Mouse (Mus musculus): ENCODE results near the gene Zscan2. TPM values are rescaled to one million over a fixed set of nuclear protein-coding genes. Genes with fewer than 3 reads are reported as not detected.

Gene Zscan2
- polyA plus RNA-seq, 1 experiment from 2014 or later: 2.7 TPM

DNA sequence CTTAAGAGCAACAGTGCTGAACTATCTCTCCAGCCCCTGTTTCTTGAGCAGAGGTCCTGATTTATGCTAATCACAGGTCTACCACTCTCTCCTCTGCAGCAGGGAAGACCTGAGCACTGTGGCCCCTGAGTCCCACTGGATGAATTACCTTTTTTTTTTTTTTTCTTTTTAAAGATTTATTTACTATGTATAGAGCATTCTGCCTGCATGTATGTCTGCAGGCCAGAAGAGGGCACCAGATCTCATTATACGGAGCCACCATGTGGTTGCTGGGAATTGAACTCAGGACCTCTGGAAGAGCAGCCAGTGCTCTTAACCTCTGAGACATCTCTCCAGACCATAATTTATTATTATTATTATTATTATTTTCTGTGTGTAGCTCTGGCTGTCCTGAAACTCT lies 24.9 kb downstream of the Zscan2 start:
- H3K4me2 ChIP-seq (ENCODE audit: low read length): no peak overlapping the region
- no peak overlapping the region for H3K4me3 ChIP-seq (replicated peaks; ENCODE audit: low read depth, low read length)
- peaks cover 2% of the 10 kb centered on the region; the same call in 1 of the 2 replicates for H3K36me3 ChIP-seq (ENCODE audit: insufficient read depth, low read length)
- H3K27me3 ChIP-seq (ENCODE audit: insufficient read depth, low read length): no peaks in the 10 kb centered on the region
- H3K4me1 ChIP-seq (replicated peaks; ENCODE audit: insufficient read depth, low read length): peaks cover 11% of the 10 kb centered on the region
- peak; percentile 72 for TF ChIP-seq CTCF (IDR thresholded peaks at IDR 0.05; ENCODE audit: low read depth)
- WGBS: 32% methylated on average over 1 of the region's 1 CpGs
- no peaks in the 10 kb centered on the region for H3K9me3 ChIP-seq (replicated peaks; ENCODE audit: low read length)
- ATAC-seq (replicated peaks; ENCODE audit: low FRiP score, low read depth): no peak
- no peak overlapping the region for H3K9ac ChIP-seq (ENCODE audit: low read depth, low read length)
- no peak overlapping the region for H3K27ac ChIP-seq
- no peak for DNase-seq (ENCODE audit: low spot score)

DNA sequence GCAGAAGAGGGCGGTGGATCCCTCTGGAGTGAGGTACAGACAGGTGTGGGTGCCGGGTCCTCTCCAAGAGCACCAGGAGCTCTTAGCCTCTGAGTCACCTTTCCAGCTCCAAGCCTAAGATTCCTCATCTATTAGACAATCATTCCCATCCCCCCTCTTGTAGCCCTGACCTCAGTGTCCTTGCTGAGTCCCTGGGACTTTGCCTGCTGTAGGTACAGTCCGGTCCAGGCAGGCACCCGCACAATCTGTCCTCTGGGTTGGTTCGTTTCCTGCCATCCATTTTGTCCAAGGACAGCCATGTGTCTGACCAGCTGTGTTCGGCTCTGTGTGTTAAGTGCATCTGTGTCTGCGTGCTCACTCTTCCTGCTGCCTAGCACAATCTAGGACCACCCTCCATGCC lies 27.9 kb downstream of the Zscan2 start:
- Histone ChIP-seq H3K36me3 (ENCODE audit: insufficient read depth, low read length) (peaks cover 28% of the 10 kb centered on the region), H3K27ac (peak overlapping the region; percentile 70), H3K9me3 (replicated peaks; ENCODE audit: low read length) (no peaks in the 10 kb centered on the region), H3K9ac (ENCODE audit: low read depth, low read length) (no peak overlapping the region), H3K4me2 (ENCODE audit: low read length) (no peak overlapping the region), H3K27me3 (ENCODE audit: insufficient read depth, low read length) (no peaks in the 10 kb centered on the region), H3K4me3 (replicated peaks; ENCODE audit: low read depth, low read length) (no peak overlapping the region), H3K4me1 (replicated peaks; ENCODE audit: insufficient read depth, low read length) (peaks cover 11% of the 10 kb centered on the region)
- TF ChIP-seq CTCF (IDR thresholded peaks at IDR 0.05; ENCODE audit: low read depth): no peak; the same call in 1 of the 2 replicates
- 76% methylated on average over 7 of the region's 7 CpGs for WGBS
- ATAC-seq (replicated peaks; ENCODE audit: low FRiP score, low read depth): no peak
- DNase-seq (ENCODE audit: low spot score): no peak

GRCm38 (mm10) chr7:80889021-80889511 lies 28.3 kb downstream of the Zscan2 start:
- no peaks in the 10 kb centered on the region for H3K27me3 ChIP-seq (ENCODE audit: insufficient read depth, low read length)
- H3K4me3 ChIP-seq (replicated peaks; ENCODE audit: low read depth, low read length): no peak overlapping the region
- ATAC-seq (replicated peaks; ENCODE audit: low FRiP score, low read depth) (peak; percentile 62), DNase-seq (ENCODE audit: low spot score) (peak; percentile 92)
- H3K27ac ChIP-seq: peak overlapping the region; percentile 77
- H3K4me2 ChIP-seq (ENCODE audit: low read length): no peak overlapping the region
- H3K9me3 ChIP-seq (replicated peaks; ENCODE audit: low read length): no peaks in the 10 kb centered on the region
- 0 out of 2 replicates have a peak overlapping the region, but pooled peaks have one; percentile 15 for H3K9ac ChIP-seq (ENCODE audit: low read depth, low read length)
- WGBS: 44% methylated on average over 9 of the region's 9 CpGs
- peaks cover 11% of the 10 kb centered on the region for H3K4me1 ChIP-seq (replicated peaks; ENCODE audit: insufficient read depth, low read length)
- peaks cover 32% of the 10 kb centered on the region for H3K36me3 ChIP-seq (ENCODE audit: insufficient read depth, low read length)
- no peak for TF ChIP-seq CTCF (IDR thresholded peaks at IDR 0.05; ENCODE audit: low read depth)

DNA sequence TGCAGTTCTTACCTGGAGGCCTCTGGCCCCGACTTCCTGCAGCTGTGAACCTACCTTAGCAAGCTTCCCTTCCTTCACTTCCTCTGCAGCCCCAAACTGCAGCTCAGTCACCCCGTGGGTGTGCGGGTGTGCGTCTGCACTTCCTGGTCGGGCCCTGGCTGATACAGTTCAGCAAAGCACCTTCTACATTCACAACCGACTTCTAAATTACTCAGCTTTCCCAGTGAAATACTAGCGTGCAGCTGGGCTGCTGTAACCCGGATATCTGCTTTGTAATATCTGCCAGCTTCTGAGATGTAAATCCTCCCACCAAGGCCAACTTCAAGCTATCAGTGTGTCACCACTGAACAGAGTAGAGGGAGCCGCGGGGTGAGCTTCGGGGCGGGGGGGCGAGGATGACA lies 29.1 kb downstream of the Zscan2 start:
- Histone ChIP-seq H3K36me3 (ENCODE audit: insufficient read depth, low read length) (peaks cover 38% of the 10 kb centered on the region), H3K27me3 (ENCODE audit: insufficient read depth, low read length) (no peaks in the 10 kb centered on the region), H3K27ac (peak overlapping the region; percentile 77), H3K4me3 (replicated peaks; ENCODE audit: low read depth, low read length) (no peak overlapping the region), H3K9ac (ENCODE audit: low read depth, low read length) (0 out of 2 replicates have a peak overlapping the region, but pooled peaks have one; percentile 23), H3K9me3 (replicated peaks; ENCODE audit: low read length) (no peaks in the 10 kb centered on the region), H3K4me1 (replicated peaks; ENCODE audit: insufficient read depth, low read length) (peaks cover 11% of the 10 kb centered on the region), H3K4me2 (ENCODE audit: low read length) (no peak overlapping the region)
- DNase-seq (ENCODE audit: low spot score): peak; percentile 23
- WGBS: 61% methylated on average over 13 of the region's 13 CpGs
- ATAC-seq (replicated peaks; ENCODE audit: low FRiP score, low read depth): no peak
- TF ChIP-seq CTCF (IDR thresholded peaks at IDR 0.05; ENCODE audit: low read depth): no peak

GRCm38 (mm10) chr7:80893086-80893752 lies 32.5 kb downstream of the Zscan2 start:
- ATAC-seq (replicated peaks; ENCODE audit: low FRiP score, low read depth): no peak
- WGBS: 91% methylated on average over 15 of the region's 15 CpGs
- peak overlapping the region; percentile 31 for H3K27ac ChIP-seq

DNA sequence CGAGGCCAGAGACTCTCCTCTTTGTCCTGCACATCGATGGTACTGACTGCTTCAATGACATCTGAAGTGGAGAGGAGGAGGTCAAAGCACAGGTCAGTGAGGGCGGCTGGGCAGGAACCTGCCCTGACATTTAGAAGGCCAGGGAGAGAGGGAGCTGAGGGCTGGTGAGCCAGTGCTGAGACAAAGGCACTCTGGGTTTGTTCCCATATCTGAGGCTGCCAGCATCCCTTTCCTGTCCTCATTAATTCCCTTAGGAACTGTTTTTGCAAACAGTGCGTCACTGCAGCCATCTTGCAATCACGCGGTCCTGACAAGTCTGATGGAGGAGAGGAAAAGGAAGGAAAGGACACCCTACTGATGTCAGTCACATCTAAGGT lies 33.0 kb downstream of the Zscan2 start:
- Histone ChIP-seq H3K4me3 (replicated peaks; ENCODE audit: low read depth, low read length) (no peak overlapping the region), H3K9ac (ENCODE audit: low read depth, low read length) (no peak overlapping the region), H3K27ac (peak overlapping the region; percentile 31), H3K4me2 (ENCODE audit: low read length) (no peak overlapping the region), H3K27me3 (ENCODE audit: insufficient read depth, low read length) (no peaks in the 10 kb centered on the region), H3K36me3 (ENCODE audit: insufficient read depth, low read length) (peaks cover 50% of the 10 kb centered on the region), H3K4me1 (replicated peaks; ENCODE audit: insufficient read depth, low read length) (peaks cover 11% of the 10 kb centered on the region), H3K9me3 (replicated peaks; ENCODE audit: low read length) (no peaks in the 10 kb centered on the region)
- 72% methylated on average over 6 of the region's 6 CpGs for whole genome bisulfite sequencing
- DNase-seq (ENCODE audit: low spot score): peak; percentile 48
- ATAC-seq (replicated peaks; ENCODE audit: low FRiP score, low read depth): no peak
- no peak for TF ChIP-seq CTCF (IDR thresholded peaks at IDR 0.05; ENCODE audit: low read depth)

More at GRCm38 (mm10) chr7:80893086-80893752, 32.5 kb downstream of the Zscan2 start:
- H3K4me3 ChIP-seq (replicated peaks; ENCODE audit: low read depth, low read length): no peak overlapping the region
- no peak overlapping the region for H3K9ac ChIP-seq (ENCODE audit: low read depth, low read length)
- no peaks in the 10 kb centered on the region for H3K9me3 ChIP-seq (replicated peaks; ENCODE audit: low read length)
- DNase-seq (ENCODE audit: low spot score): no peak
- H3K36me3 ChIP-seq (ENCODE audit: insufficient read depth, low read length): peaks cover 50% of the 10 kb centered on the region
- H3K4me2 ChIP-seq (ENCODE audit: low read length): no peak overlapping the region
- peaks cover 11% of the 10 kb centered on the region for H3K4me1 ChIP-seq (replicated peaks; ENCODE audit: insufficient read depth, low read length)
- TF ChIP-seq CTCF (IDR thresholded peaks at IDR 0.05; ENCODE audit: low read depth): no peak
- H3K27me3 ChIP-seq (ENCODE audit: insufficient read depth, low read length): no peaks in the 10 kb centered on the region
